Mouse (Mus musculus) ovary, adult 18-20 months (tissue): Measurements from ENCODE around the gene Pgd.
"Not testable (repeated sequence)": the region's sequence is repeated elsewhere in the genome, so short reads cannot be mapped to it uniquely, and the experiment has no call there.

Experiments
- DNase-seq: peaks from one replicate; pipeline ENCODE4 v3.0.0; 2022; ENCODE audit warnings: low spot score, mixed read lengths

Gene Pgd

DNA sequence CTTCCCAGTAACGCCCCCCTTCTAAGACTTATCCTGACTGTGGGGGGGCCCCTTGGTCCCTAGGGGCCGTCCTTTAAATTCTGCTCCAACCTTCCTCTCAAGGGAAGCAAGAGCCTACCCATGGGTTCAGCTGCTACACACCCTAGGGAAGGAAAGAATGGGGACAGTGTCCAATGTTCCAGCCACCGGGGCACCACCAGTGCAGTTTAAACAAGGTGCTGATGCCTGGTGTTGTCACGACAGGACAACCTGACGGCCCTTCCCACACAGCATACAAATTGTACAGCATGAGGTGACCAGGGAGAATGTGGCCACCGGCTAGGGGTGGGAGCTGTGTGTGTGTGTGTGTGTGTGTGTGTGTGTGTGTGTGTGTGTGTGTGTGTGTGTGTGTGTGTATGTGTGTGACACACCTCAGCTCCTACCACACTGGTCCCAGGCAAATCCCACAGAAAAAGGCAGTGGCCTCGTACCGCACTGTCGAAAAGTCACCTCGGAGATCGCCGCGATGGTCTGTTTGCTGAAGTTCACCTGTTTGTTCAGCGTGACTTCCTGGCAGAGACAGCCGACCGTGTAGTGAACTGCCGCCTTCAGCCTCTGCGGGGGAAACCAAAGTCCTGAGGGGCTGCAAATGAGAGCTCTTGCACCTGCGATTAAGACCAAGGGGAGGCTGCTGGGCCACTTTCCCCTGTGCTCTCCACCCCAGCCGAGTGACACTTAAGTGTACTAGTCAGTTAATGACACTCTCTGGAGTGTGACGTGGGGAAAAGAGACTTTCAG is 34.6 kb downstream of the Pgd start:
- no peak for DNase-seq

DNA sequence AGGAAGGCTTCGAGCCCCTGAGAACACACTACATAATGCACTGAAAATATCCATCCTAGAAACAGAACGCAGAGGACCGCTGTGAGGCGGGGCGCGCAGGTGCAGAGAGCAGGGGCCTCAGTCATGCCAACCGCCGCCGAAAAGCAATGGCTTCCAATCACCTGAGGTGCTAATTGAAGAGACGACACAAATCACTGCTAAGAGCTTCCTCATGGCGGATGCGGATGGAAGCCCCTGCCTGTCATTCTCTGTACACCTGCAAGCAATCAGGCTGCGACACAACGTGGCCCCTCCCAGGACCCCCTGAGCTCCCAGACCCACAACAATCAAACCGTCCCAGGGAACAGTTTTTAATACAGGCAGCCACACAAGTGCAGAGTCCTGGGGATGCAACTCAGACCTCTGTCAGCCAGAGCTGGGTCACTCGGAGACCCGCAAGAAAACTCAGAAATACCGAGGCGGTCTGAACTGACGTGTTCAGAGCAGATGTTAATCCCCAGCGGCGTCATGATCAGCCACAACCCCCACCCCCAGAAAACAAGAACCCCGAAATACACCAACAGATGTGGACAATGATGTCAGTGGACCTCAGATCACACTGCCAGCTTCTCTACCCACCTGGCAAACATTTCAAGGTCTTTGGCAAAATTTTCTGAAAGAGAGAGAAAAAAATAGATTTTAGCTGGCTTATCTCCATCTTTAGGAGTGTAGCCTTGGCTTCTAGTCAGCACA is 35.4 kb downstream of the Pgd start:
- DNase-seq, result no peak

DNA sequence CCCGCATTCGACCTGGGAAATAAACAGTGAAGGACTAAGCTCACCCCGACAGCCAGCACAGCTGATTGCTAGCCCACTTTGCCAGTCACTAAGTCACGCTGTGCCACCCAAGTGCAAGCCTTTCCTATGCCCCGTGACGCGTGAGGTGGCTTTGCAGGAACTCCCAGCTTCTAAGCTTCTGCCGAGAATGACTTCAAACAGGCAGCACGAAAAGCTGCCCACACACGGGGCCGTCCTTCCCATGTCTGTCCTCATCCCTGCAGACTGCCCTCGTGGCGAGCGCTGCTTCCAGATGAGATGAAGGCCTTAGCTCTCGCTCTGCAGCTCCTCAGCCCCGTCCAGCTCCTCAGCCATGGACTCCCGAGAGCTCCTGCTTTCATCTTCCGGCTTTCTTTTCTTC is 38.1 kb downstream of the Pgd start:
- DNase-seq, result no peak

DNA sequence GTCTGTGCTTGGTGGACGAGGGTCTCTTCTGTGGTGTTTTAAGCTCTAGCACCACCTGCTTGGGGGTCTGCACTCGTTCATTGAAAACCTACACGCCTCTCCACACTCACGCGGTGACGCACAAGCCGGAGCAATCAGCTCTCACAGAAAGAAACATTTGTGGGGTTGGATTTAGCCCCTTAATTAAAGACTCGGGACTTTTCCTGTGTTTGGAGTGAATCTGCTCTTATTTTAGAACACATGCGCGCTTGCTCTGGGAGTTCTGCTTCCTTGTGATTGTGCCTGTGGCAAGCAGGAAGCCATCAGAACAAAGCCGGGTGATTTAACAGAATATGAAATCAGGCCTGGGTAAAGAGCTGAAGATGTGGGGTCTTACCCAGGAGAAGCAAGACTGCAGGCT is 39.9 kb downstream of the Pgd start, which contains the start of gene Cort:
Cort (minus strand) TSS at position 101 of the 400 bp plus-strand sequence.
- DNase-seq, result no peak

DNA sequence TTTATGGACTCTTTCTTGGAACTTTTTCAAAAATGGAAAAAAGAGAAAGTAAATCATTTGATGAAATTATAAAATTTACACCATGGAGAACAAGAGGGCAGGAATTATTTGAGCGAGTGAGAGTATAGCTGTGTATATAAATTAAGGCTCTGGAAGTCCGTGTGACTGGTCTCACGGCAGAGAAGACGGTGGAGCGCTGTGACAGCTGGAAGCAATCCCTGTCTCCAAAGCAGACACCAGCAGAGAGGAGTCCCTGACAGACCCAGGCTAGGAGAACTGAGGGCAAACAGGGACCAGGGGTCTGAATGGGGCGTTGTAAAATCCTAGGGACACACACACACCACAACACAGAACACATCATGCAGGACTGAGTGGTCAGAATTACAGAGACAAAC is 40.5 kb downstream of the Pgd start:
- no peak for DNase-seq

DNA sequence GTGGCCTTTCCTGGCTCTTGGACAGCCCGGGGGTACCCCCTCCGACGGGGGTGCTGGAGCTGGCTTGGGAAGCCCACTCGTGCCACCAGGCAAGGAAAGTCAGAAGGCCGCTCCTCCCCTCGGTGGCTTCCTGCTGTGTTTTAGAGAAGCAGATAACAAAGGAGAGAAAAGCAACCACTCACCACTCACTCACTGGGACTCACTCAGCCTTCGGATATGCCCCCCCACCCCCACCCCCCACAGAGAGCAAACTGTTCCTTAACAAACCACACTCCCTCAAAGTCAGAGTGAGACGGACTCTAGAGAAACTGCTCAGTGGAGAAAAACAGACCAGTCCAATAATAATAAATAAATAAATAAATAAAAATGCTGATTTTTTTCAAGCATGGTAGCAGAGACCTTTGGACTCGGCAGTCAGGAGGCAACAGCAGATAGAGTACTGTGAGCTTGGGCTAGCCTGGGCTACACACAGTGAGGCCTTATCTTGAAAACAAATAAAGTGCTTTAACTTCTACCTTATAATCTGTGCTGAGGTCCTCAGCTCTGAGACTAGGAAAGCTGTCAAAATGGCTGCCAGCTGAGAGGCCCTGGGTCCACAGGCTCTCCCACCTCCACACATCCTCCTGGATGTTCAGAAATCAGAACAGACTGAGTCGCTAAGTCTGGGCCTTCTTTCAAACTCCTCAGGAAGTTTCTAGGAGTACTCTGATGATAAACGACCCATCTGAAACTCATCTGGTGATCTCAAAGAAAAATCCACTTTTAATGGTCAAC is 41.0 kb downstream of the Pgd start:
- DNase-seq, result no peak

DNA sequence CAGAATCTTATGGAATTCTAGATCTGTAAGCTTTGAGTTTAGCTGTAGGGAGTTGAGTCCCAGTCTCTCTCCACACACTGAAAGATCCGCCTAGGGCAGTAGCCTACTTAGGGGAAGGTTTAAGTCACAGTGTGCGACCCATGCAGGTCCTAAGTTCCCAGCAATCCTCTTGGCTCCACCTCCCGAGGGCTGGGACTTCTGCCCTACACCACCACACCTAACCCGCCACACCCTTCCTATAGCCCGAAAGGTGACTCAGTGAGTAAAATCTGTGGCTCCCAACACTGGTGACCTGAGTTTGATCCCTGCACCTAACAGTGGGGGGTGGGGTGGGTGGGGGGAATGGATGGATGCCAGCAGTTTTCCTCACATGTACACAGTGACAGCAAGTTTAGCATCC is 43.1 kb downstream of the Pgd start:
- DNase-seq, result no peak

DNA sequence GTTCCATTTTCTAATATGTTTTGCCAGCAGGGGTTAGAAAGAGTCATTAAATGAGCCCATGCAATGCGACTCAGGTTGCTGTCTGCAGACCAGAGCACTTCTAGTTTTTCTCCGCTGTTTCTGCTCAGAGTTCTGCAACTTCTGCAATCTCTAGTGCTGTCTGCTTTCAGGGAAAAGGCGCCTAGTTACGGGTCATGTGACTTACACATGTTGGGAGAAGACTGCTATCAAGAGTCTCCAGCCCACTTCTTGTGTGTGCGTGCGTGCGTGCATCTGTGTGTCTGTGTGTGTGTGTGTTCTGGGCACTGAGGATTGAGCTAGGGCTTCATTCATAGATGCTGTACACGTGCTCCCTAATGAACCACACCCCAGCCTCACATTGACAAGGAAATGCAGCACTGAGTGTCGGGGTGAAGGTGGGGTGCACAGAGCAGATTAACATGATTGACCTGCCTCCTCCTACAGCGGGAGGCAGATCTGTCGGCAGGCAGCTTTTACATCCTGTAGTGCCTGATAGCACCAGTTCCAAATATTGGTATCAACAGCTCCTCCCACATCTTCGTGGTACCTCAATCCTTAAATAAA is 46.5 kb downstream of the Pgd start:
- DNase-seq, result not testable (repeated sequence)

DNA sequence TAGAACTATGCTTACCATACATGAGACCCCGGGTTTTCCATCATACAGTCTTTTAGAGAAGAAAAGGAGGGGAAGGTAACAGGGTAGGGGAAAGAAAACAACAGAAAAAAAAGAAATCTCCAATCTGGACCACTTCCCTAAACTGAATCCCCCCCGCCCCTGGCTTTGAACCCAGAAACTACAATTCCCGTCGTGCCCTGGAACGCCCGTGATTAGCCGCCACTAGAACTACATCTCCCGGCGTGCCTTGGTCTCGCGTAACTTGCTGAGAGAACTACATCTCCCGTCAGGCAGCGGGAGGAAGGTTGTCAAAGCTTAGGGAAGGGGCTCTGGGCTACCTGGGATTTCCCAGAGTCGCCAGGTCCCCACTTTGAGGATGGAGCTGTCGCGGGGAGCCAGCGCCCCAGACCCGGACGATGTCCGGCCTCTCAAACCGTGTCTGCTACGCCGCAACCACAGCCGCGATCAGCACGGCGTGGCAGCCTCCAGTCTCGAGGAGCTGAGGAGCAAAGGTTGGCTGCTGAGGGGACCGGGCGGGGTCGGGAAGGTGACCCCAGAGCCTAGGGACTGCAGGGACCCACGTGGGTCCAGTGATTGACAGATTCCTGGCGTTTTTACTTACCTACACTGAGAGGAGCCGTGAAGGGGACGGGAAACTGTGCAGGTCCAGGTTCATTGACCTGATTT is 62.6 kb downstream of the Pgd start, which contains the start of gene Dffa:
Dffa (plus strand) TSS at position 272 of the 687 bp plus-strand sequence.
- DNase-seq, result peak; percentile 81

DNA sequence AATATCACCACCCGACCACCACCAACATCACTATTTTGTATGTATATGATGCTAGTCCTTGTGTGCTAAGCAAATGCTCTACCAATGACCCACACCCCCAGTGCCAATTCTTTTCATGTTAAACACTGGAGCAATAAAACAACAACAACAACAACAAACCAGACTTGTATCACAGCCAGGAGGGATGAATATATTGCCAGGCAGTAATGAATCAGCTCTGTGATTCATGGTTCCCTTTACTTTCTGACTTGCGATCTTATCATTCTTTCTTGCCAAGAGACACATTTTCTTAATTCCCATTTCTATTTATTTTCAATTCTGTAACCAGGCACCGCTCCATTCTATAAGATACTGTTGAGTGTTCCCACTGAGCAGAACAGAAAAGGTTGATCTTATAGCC is 65.1 kb downstream of the Pgd start:
- DNase-seq, result no peak

DNA sequence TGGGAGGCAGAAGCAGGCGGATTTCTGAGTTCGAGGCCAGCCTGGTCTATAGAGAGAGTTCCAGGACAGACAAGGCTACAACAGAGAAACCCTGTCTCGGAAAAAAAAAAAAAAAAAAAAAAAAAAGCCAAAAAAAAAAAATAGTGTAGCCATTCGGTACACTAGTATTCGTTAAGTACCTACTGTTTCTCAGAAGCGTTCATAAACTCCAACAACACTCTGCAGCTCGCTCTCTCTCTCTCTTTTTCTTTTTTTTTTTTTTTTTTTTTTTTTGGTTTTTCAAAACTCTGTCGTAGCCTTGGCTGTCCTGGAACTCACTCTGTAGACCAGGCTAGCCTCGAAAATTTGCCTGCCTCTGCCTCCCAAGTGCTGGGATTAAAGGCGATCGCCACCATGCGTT is 66.1 kb downstream of the Pgd start:
- not testable (repeated sequence) for DNase-seq
